ENCODE assay signal across 8 mouse cellular contexts in genomic region chr11:117936202-117936601, GRCm38 (mm10). TPM values are rescaled to one million over a fixed set of nuclear protein-coding genes. Genes with fewer than 3 reads are reported as not detected.
A peak's percentile ranks its signal among the peaks of the same experiment; 100 is the strongest.
DNase-seq lines count a peak whose midpoint lies in the region; ATAC-seq lines count a peak whose summit lies in the region.

No protein-coding gene starts in this region.

- no peaks in the 10 kb centered on the region for H3K9me3 ChIP-seq in liver, embryonic 13.5 days (replicated peaks)

- H3K4me2 ChIP-seq in liver, embryonic 13.5 days: no peak overlapping the region

- intact Hi-C loops in heart, postnatal 10 days (cut with DNase I): no loop called here

- no peak overlapping the region for H3K4me3 ChIP-seq in liver, embryonic 13.5 days (replicated peaks)

- H3K9ac ChIP-seq in liver, embryonic 13.5 days: no peak overlapping the region

- H3K4me1 ChIP-seq in liver, embryonic 13.5 days (replicated peaks): peaks cover 47% of the 10 kb centered on the region

- peak; percentile 21; the same call in 1 of the 2 replicates for ATAC-seq in liver, embryonic 13.5 days (ENCODE audit: low read depth)

- H3K36me3 ChIP-seq in liver, embryonic 13.5 days: no peaks in the 10 kb centered on the region

- H3K27ac ChIP-seq in liver, embryonic 13.5 days: peak overlapping the region; percentile 2; the same call in 1 of the 2 replicates

- peak; percentile 79 for DNase-seq in adrenal gland, postnatal 10 days
- no peak for DNase-seq in adrenal gland, postnatal 4 days (ENCODE audit: low spot score in 2 of 2)
- DNase-seq in cerebellum, adult 11-12 months: peak; percentile 47
- DNase-seq in heart, postnatal 10 days: peak; percentile 84
- no peak for DNase-seq in liver, embryonic 13.5 days
- peak; percentile 61 for DNase-seq in testis, postnatal 14 days (ENCODE audit: low spot score)
- DNase-seq in neural tube, embryonic 10.5 days (ENCODE audit: extremely low spot score, low spot score): no peak
- DNase-seq in layer of hippocampus, adult 9-10 months (ENCODE audit: low spot score): no peak

- 37% methylated on average over 8 of the region's 8 CpGs for WGBS in liver, embryonic 13.5 days (ENCODE audit: insufficient replicate concordance)

- peaks cover 32% of the 10 kb centered on the region for H3K27me3 ChIP-seq in liver, embryonic 13.5 days

RNA-seq across cellular contexts. Expression of gene Socs3, which starts 33.6 kb away (rescaled TPM):
- total RNA-seq in adrenal gland, postnatal 10 days (2021): 1 to 10 TPM; 5.0 to 9.0 TPM
- total RNA-seq in adrenal gland, postnatal 4 days (2021): 10 to 100 TPM; 11.8 to 12.7 TPM
- 1 to 10 TPM; 3.7 to 5.8 TPM for total RNA-seq in heart, postnatal 10 days (2021)
- polyA plus RNA-seq in liver, embryonic 13.5 days (2015; fragmentation: Nextera tagmentation; extraction: Ambion mirVana): 6.7 and 6.9 TPM in 2 replicates

RNA-seq across cellular contexts. Expression of gene Pgs1, which starts 49.9 kb away (rescaled TPM):
- total RNA-seq in adrenal gland, postnatal 10 days (2021): 10 to 100 TPM; 30.9 to 31.0 TPM
- total RNA-seq in adrenal gland, postnatal 4 days (2021): 10 to 100 TPM; 39.1 to 40.4 TPM
- total RNA-seq in heart, postnatal 10 days (2021): 10 to 100 TPM; 21.2 to 23.7 TPM
- 18.1 and 19.4 TPM in 2 replicates for polyA plus RNA-seq in liver, embryonic 13.5 days (2015; fragmentation: Nextera tagmentation; extraction: Ambion mirVana)

Comparison
In these comparisons a context has a peak if more than half of its experiments do, and no peak if none do; other contexts are left out.
1. DNase-seq: peak in adrenal gland, postnatal 10 days (single experiment), cerebellum, adult 11-12 months (single experiment), heart, postnatal 10 days (2 of 2) and testis, postnatal 14 days (single experiment); none in adrenal gland, postnatal 4 days (0 of 2), liver, embryonic 13.5 days (single experiment), neural tube, embryonic 10.5 days (single experiment) and layer of hippocampus, adult 9-10 months (single experiment).